Mouse (Mus musculus) liver, embryonic 11.5 days (tissue): ENCODE results near the gene Hdac1. TPM values are rescaled to one million over a fixed set of nuclear protein-coding genes. Genes with fewer than 3 reads are reported as not detected.

Source experiments
- ATAC-seq: fragments of 200-750 bp; cut with Nextera tagmentation; replicated peaks from 2 replicates; pipeline ENCODE4 v1.8.0; 2017; ENCODE audit warnings: moderate number of reproducible peaks, mild to moderate bottlenecking, moderate TSS enrichment, moderate library complexity; ENCODE audit not compliant: low FRiP score
- DNase-seq: peaks from one replicate; pipeline ENCODE4 v3.0.0-alpha.2; 2017; ENCODE audit warnings: low spot score
- H3K27ac ChIP-seq: fragments of 300-500 bp; sonication (generic); 2 replicates; pipeline ENCODE4 v1.5.1; 2014; ENCODE audit warnings: mild to moderate bottlenecking, low read depth, low read length, control low read depth
- H3K27me3 ChIP-seq: fragments of 300-500 bp; sonication (generic); replicated peaks from 2 replicates; pipeline ENCODE4 v1.6.1; 2014; ENCODE audit warnings: low read length, mixed read lengths; ENCODE audit not compliant: control insufficient read depth, insufficient read depth
- H3K36me3 ChIP-seq: fragments of 300-500 bp; sonication (generic); 2 replicates; pipeline ENCODE4 v1.6.1; 2014; ENCODE audit warnings: mild to moderate bottlenecking, low read length, moderate library complexity, mixed read lengths; ENCODE audit not compliant: control insufficient read depth, insufficient read depth
- H3K4me1 ChIP-seq: fragments of 300-500 bp; sonication (generic); replicated peaks from 2 replicates; pipeline ENCODE4 v1.6.1; 2014; ENCODE audit warnings: low read length, mixed read lengths; ENCODE audit not compliant: control insufficient read depth, insufficient read depth
- H3K4me2 ChIP-seq: fragments of 300-500 bp; sonication (generic); 2 replicates; pipeline ENCODE4 v1.6.1; 2014; ENCODE audit warnings: mild to moderate bottlenecking, control low read depth, moderate library complexity
- H3K4me3 ChIP-seq: fragments of 300-500 bp; sonication (generic); 2 replicates; pipeline ENCODE4 v1.5.1; 2014; ENCODE audit warnings: low read depth, low read length, control low read depth
- H3K9ac ChIP-seq: fragments of 300-500 bp; sonication (generic); 2 replicates; pipeline ENCODE4 v1.6.1; 2014; ENCODE audit warnings: low read depth, low read length, control low read depth
- H3K9me3 ChIP-seq: fragments of 300-500 bp; sonication (generic); 2 replicates; pipeline ENCODE4 v1.6.1; 2016; ENCODE audit warnings: low read length, inconsistent platforms, mixed read lengths; ENCODE audit not compliant: control insufficient read depth
- WGBS: fragments of 180-500 bp; shearing (Covaris S2); extraction: QIAGEN DNeasy Blood & Tissue Kit; methylation state at CpG from one replicate; pipeline ENCODE4 v1.1.7; 2014; 5-methylcytosine and 5-hydroxymethylcytosine counted together
- polyA plus RNA-seq: library from polyadenylated mRNA; unstranded; fragments of >200 nt; fragmentation: Nextera tagmentation; extraction: Ambion mirVana; gene quantifications from 2 replicates; pipeline ENCODE4 v1.2.1, GENCODE M21; 2014

Gene Hdac1
- polyA plus RNA-seq, 1 experiment from 2014 or later, result 215 TPM

- ATAC-seq, result no peak
- no peak overlapping the region for H3K4me2 ChIP-seq
- H3K27ac ChIP-seq, result no peak overlapping the region
- no peak overlapping the region for H3K4me3 ChIP-seq
- no peak for DNase-seq
- peaks cover 3% of the 10 kb centered on the region for H3K4me1 ChIP-seq
- no peaks in the 10 kb centered on the region for H3K27me3 ChIP-seq
- 83% methylated on average over 7 of the region's 7 CpGs for WGBS
- H3K9ac ChIP-seq, result no peak overlapping the region
- no peaks in the 10 kb centered on the region for H3K9me3 ChIP-seq
- H3K36me3 ChIP-seq, result no peaks in the 10 kb centered on the region
Observed at GRCm38 (mm10) chr4:129568366-129568765, 25.9 kb upstream of the Hdac1 start.

GRCm38 (mm10) chr4:129565139-129565538, 22.6 kb upstream of the Hdac1 start:
- DNase-seq (no peak), ATAC-seq (no peak)
- H3K27me3 ChIP-seq, result no peaks in the 10 kb centered on the region
- peaks cover 7% of the 10 kb centered on the region for H3K4me1 ChIP-seq
- no peaks in the 10 kb centered on the region for H3K9me3 ChIP-seq
- H3K4me2 ChIP-seq, result no peak overlapping the region
- no peak overlapping the region for H3K4me3 ChIP-seq
- H3K9ac ChIP-seq, result no peak overlapping the region
- WGBS, result 79% methylated on average over 6 of the region's 6 CpGs
- no peaks in the 10 kb centered on the region for H3K36me3 ChIP-seq
- no peak overlapping the region for H3K27ac ChIP-seq

- Histone ChIP-seq H3K9me3 (no peaks in the 10 kb centered on the region), H3K4me1 (peaks cover 7% of the 10 kb centered on the region), H3K9ac (no peak overlapping the region), H3K36me3 (no peaks in the 10 kb centered on the region), H3K27ac (no peak overlapping the region), H3K27me3 (no peaks in the 10 kb centered on the region), H3K4me2 (no peak overlapping the region), H3K4me3 (no peak overlapping the region)
- ATAC-seq, result no peak
- WGBS, result 67% methylated on average over 8 of the region's 8 CpGs
- DNase-seq, result no peak
Observed at GRCm38 (mm10) chr4:129563718-129564117, 21.2 kb upstream of the Hdac1 start.

GRCm38 (mm10) chr4:129561184-129561583, 18.7 kb upstream of the Hdac1 start:
- WGBS, result 69% methylated on average over 5 of the region's 5 CpGs
- Histone ChIP-seq H3K27ac (no peak overlapping the region), H3K4me3 (no peak overlapping the region), H3K27me3 (no peaks in the 10 kb centered on the region), H3K9ac (no peak overlapping the region), H3K36me3 (no peaks in the 10 kb centered on the region), H3K4me2 (no peak overlapping the region), H3K9me3 (no peaks in the 10 kb centered on the region), H3K4me1 (peaks cover 18% of the 10 kb centered on the region)
- DNase-seq, result no peak
- no peak for ATAC-seq

- ATAC-seq, result no peak
- Histone ChIP-seq H3K4me3 (no peak overlapping the region), H3K4me1 (peaks cover 19% of the 10 kb centered on the region), H3K9me3 (no peaks in the 10 kb centered on the region), H3K36me3 (no peaks in the 10 kb centered on the region), H3K9ac (no peak overlapping the region), H3K27ac (no peak overlapping the region), H3K27me3 (0 out of 2 replicates have a peak, but pooled peaks cover 3% of the 10 kb centered on the region), H3K4me2 (no peak overlapping the region)
- DNase-seq, result no peak
- 77% methylated on average over 12 of the region's 12 CpGs for WGBS
Observed at GRCm38 (mm10) chr4:129558321-129558955, 15.9 kb upstream of the Hdac1 start.

GRCm38 (mm10) chr4:129557256-129557808, 14.8 kb upstream of the Hdac1 start:
- H3K36me3 ChIP-seq, result no peaks in the 10 kb centered on the region

GRCm38 (mm10) chr4:129556532-129557223, 14.2 kb upstream of the Hdac1 start:
- Histone ChIP-seq H3K9me3 (no peaks in the 10 kb centered on the region), H3K36me3 (no peaks in the 10 kb centered on the region), H3K27me3 (0 out of 2 replicates have a peak, but pooled peaks cover 3% of the 10 kb centered on the region), H3K4me3 (peak overlapping the region; percentile 39), H3K27ac (peak overlapping the region; percentile 64), H3K4me2 (peak overlapping the region; percentile 78), H3K4me1 (peaks cover 16% of the 10 kb centered on the region), H3K9ac (peak overlapping the region; percentile 37)
- DNase-seq (peak; percentile 90), ATAC-seq (peak; percentile 75)
- WGBS, result 9% methylated on average over 32 of the region's 33 CpGs

More at GRCm38 (mm10) chr4:129557256-129557808, 14.8 kb upstream of the Hdac1 start:
- H3K4me3 ChIP-seq, result peak overlapping the region; percentile 39
- H3K9me3 ChIP-seq, result no peaks in the 10 kb centered on the region
- peak overlapping the region; percentile 37 for H3K9ac ChIP-seq
- H3K4me1 ChIP-seq, result peaks cover 16% of the 10 kb centered on the region
- DNase-seq (no peak), ATAC-seq (peak; percentile 82)
- 0 out of 2 replicates have a peak, but pooled peaks cover 3% of the 10 kb centered on the region for H3K27me3 ChIP-seq
- H3K4me2 ChIP-seq, result peak overlapping the region; percentile 78
- peak overlapping the region; percentile 64 for H3K27ac ChIP-seq
- WGBS, result 60% methylated on average over 9 of the region's 9 CpGs

- no peaks in the 10 kb centered on the region for H3K36me3 ChIP-seq
- H3K4me3 ChIP-seq, result peak overlapping the region; percentile 39
- H3K27me3 ChIP-seq, result 0 out of 2 replicates have a peak, but pooled peaks cover 3% of the 10 kb centered on the region
- H3K4me1 ChIP-seq, result peaks cover 14% of the 10 kb centered on the region
- H3K4me2 ChIP-seq, result peak overlapping the region; percentile 78
- H3K27ac ChIP-seq, result no peak overlapping the region
- ATAC-seq, result peak; percentile 28; the same call in 1 of the 2 replicates
- WGBS, result under 1% methylated on average over 24 of the region's 24 CpGs
- H3K9me3 ChIP-seq, result no peaks in the 10 kb centered on the region
- H3K9ac ChIP-seq, result peak overlapping the region; percentile 0
- no peak for DNase-seq
Observed at GRCm38 (mm10) chr4:129555862-129556531, 13.5 kb upstream of the Hdac1 start.
